ENCODE assay signal across 8 mouse cellular contexts in genomic region chr2:84727172-84727858, GRCm38 (mm10). TPM values are rescaled to one million over a fixed set of nuclear protein-coding genes. Genes with fewer than 3 reads are reported as not detected.
DNase-seq lines count a peak whose midpoint lies in the region; ATAC-seq and TF ChIP-seq lines count a peak whose summit lies in the region.

Gene Clp1, minus strand, starts transcription at chr2:84727350.

- peak within 1 kb of the TSS; percentile 89 for H3K27ac ChIP-seq in bone marrow macrophage, adult 2 months (ENCODE audit: insufficient read depth, low read depth, low read length)
- H3K27ac ChIP-seq in embryonic fibroblast, embryonic 13.5 days (ENCODE audit: insufficient read depth, low read length) = peak within 1 kb of the TSS; percentile 85
- H3K27ac ChIP-seq in kidney, embryonic 14.5 days (ENCODE audit: low read depth, low read length) = peak within 1 kb of the TSS; percentile 88
- H3K27ac ChIP-seq in limb, embryonic 15.5 days = peak within 1 kb of the TSS; percentile 87

- peak; percentile 99 for DNase-seq in A20 (ENCODE audit: low read depth, low spot score)
- DNase-seq in heart, adult 9 months (ENCODE audit: low spot score in 2 of 2) = peak; percentile 95 to 97
- peak; percentile 90 to 91 for DNase-seq in monocyte, adult 2 months (ENCODE audit: low read depth in 1 of 2, low spot score in 2 of 2)
- peak; percentile 97 to 99 for DNase-seq in spleen, postnatal 36 days (ENCODE audit: low spot score in 2 of 2)

- peaks cover 25% of the 10 kb centered on the region for H3K36me3 ChIP-seq in kidney, embryonic 14.5 days (ENCODE audit: control insufficient read depth, insufficient read depth, low read length)
- H3K36me3 ChIP-seq in limb, embryonic 15.5 days = peaks cover 18% of the 10 kb centered on the region

- peak within 1 kb of the TSS; percentile 62 for H3K9ac ChIP-seq in kidney, embryonic 14.5 days (ENCODE audit: low read depth, low read length)
- H3K9ac ChIP-seq in limb, embryonic 15.5 days = peak within 1 kb of the TSS; percentile 50

- TF ChIP-seq POLR2A in bone marrow macrophage, adult 2 months (IDR thresholded peaks at IDR 0.05; ENCODE audit: borderline replicate concordance, low read depth, low read length) = no peak; the same call in 1 of the 2 replicates
- TF ChIP-seq POLR2A in embryonic fibroblast, embryonic 13.5 days (IDR thresholded peaks at IDR 0.05; ENCODE audit: low read depth, low read length) = peak; percentile 82

- H3K4me3 ChIP-seq in bone marrow macrophage, adult 2 months (ENCODE audit: insufficient read depth, low read length) = peak within 1 kb of the TSS; percentile 68
- H3K4me3 ChIP-seq in embryonic fibroblast, embryonic 13.5 days (ENCODE audit: insufficient read depth, low read length) = peak within 1 kb of the TSS; percentile 67
- H3K4me3 ChIP-seq in kidney, embryonic 14.5 days (ENCODE audit: low read length) = peak within 1 kb of the TSS; percentile 46
- H3K4me3 ChIP-seq in limb, embryonic 15.5 days = peak within 1 kb of the TSS; percentile 55

- peak within 1 kb of the TSS; percentile 72 for H3K4me2 ChIP-seq in kidney, embryonic 14.5 days (replicated peaks; ENCODE audit: low read depth, low read length)
- peak within 1 kb of the TSS; percentile 70 for H3K4me2 ChIP-seq in limb, embryonic 15.5 days

- no peaks in the 10 kb centered on the region for H3K27me3 ChIP-seq in kidney, embryonic 14.5 days (ENCODE audit: control insufficient read depth, insufficient read depth, low read length)
- H3K27me3 ChIP-seq in limb, embryonic 15.5 days = peaks cover 2% of the 10 kb centered on the region; the same call in 1 of the 2 replicates

- peaks cover 9% of the 10 kb centered on the region for H3K4me1 ChIP-seq in bone marrow macrophage, adult 2 months (ENCODE audit: control insufficient read depth, insufficient read depth, low read length)
- H3K4me1 ChIP-seq in embryonic fibroblast, embryonic 13.5 days (ENCODE audit: control insufficient read depth, insufficient read depth, low read length) = peaks cover 4% of the 10 kb centered on the region; the same call in 1 of the 2 replicates
- peaks cover 7% of the 10 kb centered on the region for H3K4me1 ChIP-seq in kidney, embryonic 14.5 days (ENCODE audit: control insufficient read depth, insufficient read depth, low read length)
- H3K4me1 ChIP-seq in limb, embryonic 15.5 days = peaks cover 16% of the 10 kb centered on the region

- under 1% methylated on average over 39 of the region's 39 CpGs for WGBS in kidney, embryonic 14.5 days
- 1% methylated on average over 39 of the region's 39 CpGs for WGBS in limb, embryonic 15.5 days

- no peaks in the 10 kb centered on the region for H3K9me3 ChIP-seq in kidney, embryonic 14.5 days (ENCODE audit: control insufficient read depth, low read length)
- no peaks in the 10 kb centered on the region for H3K9me3 ChIP-seq in limb, embryonic 15.5 days

- TF ChIP-seq CTCF in bone marrow macrophage, adult 2 months (IDR thresholded peaks at IDR 0.05; ENCODE audit: low read depth, low read length) = no peak
- TF ChIP-seq CTCF in embryonic fibroblast, embryonic 13.5 days (IDR thresholded peaks at IDR 0.05; ENCODE audit: borderline replicate concordance, insufficient read depth, low read length) = no peak

- peak; percentile 96 for ATAC-seq in kidney, embryonic 14.5 days (ENCODE audit: low FRiP score, low TSS enrichment)
- peak; percentile 93 for ATAC-seq in limb, embryonic 15.5 days (ENCODE audit: insufficient number of reproducible peaks, low FRiP score, low TSS enrichment, low read depth)

RNA-seq across cellular contexts. Expression of gene Clp1, which starts in this region (rescaled TPM):
- polyA plus RNA-seq in bone marrow macrophage, adult 2 months (2012; ENCODE audit: insufficient read depth, insufficient read length, missing spikeins) = 16.4 and 16.6 TPM in 2 replicates
- 8.9 and 10.4 TPM in 2 replicates for polyA plus RNA-seq in embryonic fibroblast, embryonic 13.5 days (2011; ENCODE audit: insufficient read length, low read depth, missing spikeins)
- 33.2 and 34.5 TPM in 2 replicates for polyA plus RNA-seq in kidney, embryonic 14.5 days (2014; fragmentation: Nextera tagmentation; extraction: Ambion mirVana)
- 26.8 and 28.7 TPM in 2 replicates for polyA plus RNA-seq in limb, embryonic 15.5 days (2015; fragmentation: Nextera tagmentation; extraction: Ambion mirVana)

Comparison
In these comparisons a context has a peak if more than half of its experiments do, and no peak if none do; other contexts are left out.
1. Peak in every context shown above with its lines: DNase-seq, ATAC-seq, H3K4me3 ChIP-seq and H3K27ac ChIP-seq.